Mouse (Mus musculus) telencephalon, adult 2 months (tissue): ENCODE measurements around the gene Plaur.
"Not testable (repeated sequence)": the region's sequence is repeated elsewhere in the genome, so short reads cannot be mapped to it uniquely, and the experiment has no call there.

Source experiments
- DNase-seq: peaks from one replicate; pipeline ENCODE4 v3.0.0-alpha.2; 2011; ENCODE audit warnings: low read depth, low spot score

Plaur gene

DNA sequence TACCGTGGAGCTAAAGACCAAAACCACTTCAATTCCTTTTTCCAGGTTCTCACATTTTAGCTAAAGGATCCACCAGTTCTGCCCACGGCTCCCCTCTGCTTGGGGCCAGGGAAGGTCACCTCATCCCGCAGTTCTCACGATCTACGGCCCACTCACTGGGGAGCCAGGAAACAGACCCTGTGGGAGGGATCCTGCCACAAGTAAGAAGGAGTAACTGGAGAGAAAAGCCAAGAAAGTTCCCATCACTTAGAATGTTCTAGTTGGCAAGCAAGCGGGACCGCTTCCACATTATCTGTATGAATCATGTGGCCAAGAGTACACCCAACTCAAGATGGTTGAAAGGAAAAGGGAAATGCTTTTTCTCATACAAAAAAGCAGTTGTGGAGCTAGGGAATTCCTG, 14.6 kb downstream of the Plaur start:
- peak; percentile 55 for DNase-seq

DNA sequence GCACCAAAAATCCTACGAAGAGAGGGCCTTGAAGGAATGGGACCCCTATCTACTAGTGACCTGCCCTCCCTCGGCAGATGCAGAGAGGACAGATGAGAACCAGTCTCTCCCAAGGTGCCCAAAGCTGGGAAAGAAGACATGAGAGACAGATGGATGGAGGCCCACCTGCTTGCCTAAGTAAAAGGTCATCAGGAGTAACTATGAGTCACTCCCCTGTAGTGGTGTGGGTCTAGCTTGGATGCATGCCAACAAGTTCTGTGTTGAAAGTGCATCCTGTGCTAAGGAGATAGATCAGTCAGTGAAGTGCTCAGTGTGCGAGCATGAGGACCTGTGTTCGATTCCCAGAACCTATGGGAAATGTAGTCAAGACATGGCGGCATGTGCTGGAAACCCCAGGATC, 16.6 kb downstream of the Plaur start:
- DNase-seq: no peak

DNA sequence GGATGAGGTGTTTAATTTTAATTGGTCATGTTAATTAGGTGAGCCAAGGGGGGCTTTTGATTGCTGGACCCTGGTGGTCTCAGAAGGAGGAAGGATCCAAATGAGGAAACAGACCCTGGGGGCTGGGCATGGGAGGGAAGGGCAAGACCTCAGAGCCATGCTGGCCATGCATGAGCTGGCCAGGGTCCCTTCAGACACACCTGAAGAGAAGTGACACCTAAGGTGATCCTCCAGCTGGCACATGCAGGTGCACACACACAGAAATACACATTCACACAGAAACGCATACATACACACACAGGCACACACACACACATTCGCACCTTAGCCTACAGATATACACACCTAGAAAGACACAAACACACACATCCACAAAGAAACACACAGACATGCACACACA, 17.4 kb downstream of the Plaur start:
- DNase-seq: no peak

DNA sequence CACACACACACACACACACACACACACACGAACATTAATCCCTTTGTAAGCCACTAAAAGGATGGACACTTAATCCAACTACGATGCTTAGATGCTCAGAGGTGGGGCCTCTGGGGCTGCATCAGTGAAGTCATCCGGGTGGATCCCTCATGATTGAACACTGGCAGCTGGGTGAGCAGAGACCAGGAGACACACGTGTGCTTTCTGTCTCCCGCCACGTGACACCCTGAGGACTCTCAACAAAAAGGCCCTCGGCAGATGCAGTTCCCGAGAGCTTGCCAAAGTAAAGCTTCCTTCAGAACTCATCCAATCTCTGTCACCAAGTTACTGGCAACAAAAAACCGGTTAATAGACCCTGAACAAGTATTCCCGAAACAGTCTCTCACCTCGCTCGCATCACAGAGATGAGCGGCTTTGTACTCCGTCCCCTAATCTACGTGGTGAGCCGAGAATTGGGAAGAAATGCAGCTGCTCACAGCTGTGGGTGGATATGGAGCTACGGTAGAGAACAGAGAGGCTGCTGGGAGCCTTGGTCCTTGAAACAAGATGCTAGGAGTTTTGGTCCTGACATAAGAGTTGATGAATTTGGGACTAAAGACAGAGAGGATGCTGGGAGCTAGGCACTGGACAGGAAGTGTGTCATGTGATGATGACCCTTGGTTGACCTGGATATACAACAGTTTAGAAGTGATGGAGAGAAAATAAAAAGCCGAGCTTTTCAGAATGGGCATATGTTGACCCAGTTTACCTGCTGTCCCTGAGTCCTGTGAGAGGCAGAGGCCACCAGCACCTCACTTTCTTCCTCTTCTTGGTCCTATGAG, 18.0 kb downstream of the Plaur start:
- peak; percentile 64 for DNase-seq

- no peak for DNase-seq
These were observed 18.7 kb downstream of the Plaur start for GRCm38 (mm10) chr7:24480986-24481473.

- DNase-seq: peak; percentile 74
These were observed 19.4 kb downstream of the Plaur start, which contains the start of gene Cadm4 for GRCm38 (mm10) chr7:24481474-24482207. Gene Cadm4, plus strand, starts transcription at chr7:24482023.

GRCm38 (mm10) chr7:24482208-24483020, 20.1 kb downstream of the Plaur start:
- no peak for DNase-seq

GRCm38 (mm10) chr7:24483291-24483690, 21.0 kb downstream of the Plaur start:
- DNase-seq: not testable (repeated sequence)

DNA sequence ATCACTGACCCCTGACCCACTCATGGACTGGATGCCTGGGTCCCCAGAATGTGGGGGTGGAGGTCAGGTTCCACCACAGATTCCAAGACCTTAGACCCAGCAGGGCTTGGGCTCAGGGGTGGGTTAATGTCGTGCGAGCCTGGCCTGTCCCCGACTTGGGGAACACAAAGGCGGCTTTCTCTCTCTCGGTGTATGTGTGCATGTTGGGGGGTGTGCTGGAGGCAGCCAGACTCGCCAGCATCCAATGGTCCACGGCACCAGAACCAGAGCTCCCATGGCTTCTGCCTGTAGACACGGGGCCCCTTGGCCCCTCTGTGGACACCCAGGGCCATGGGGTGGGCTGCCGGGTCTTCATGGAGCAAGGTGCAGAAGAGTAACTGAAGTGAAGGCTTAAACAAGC, 23.2 kb downstream of the Plaur start:
- DNase-seq: no peak

GRCm38 (mm10) chr7:24486654-24487130, 24.4 kb downstream of the Plaur start:
- no peak for DNase-seq

DNA sequence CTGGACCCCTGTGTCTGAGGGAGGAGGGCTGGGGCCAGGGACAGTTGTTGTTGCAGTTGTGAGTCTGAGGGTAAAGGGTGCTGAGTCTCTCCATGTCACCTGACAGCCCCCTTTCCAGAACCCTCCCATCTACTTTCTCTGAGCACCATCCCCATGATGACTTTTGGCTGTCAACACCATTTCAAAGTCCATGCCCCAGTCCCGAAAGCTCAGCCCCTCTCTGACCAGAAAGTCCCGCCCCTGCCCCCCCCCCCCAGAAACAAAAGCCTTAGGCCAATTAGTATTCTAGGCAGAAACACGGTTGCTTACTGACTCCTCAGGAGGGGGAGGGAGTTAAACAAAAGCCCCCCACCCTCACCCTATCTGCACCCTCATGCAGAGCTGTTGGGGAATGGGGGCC, 25.1 kb downstream of the Plaur start:
- no peak for DNase-seq

DNA sequence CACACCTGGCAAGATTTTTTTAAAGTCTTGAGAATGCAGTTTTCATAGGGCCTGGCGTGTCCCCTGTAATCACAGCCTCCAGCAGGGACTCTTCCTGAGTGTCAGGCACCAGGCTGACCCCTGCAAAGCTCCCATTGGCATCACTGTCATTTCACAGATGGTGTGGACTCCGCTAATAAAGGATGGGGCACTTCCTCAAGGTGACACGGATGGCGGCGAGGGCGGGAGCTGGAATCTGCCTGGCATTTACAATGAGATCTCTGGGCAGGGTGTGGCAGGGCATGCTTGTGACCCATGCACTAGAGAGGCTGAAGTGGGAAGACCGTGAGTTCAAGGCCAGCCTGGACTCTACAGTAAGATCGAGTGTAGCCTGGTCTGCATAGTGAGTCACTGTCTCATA, 26.0 kb downstream of the Plaur start:
- DNase-seq: no peak

- DNase-seq: no peak
These were observed 37.7 kb downstream of the Plaur start for GRCm38 (mm10) chr7:24499856-24500577.

DNA sequence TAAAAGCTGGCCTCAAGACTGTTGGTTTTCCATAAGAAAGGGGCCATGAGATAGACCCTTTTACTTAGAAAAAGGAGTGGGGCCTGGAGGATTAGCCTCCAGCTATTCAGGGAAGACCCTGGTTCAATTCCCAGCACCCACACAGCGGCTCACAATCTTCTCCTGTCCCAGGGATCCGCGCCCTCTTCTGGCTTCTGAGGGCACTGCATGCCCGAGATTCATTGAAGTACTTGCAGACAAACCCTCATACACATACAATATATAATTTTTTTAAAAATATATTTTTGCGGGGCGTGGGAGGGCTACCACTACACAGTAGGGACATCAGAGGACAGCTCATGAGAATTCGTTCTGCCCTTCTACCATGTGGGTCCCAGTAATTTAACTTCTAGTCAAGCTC, 38.6 kb downstream of the Plaur start:
- DNase-seq: no peak

GRCm38 (mm10) chr7:24501492-24501891, 39.2 kb downstream of the Plaur start:
- DNase-seq: no peak

DNA sequence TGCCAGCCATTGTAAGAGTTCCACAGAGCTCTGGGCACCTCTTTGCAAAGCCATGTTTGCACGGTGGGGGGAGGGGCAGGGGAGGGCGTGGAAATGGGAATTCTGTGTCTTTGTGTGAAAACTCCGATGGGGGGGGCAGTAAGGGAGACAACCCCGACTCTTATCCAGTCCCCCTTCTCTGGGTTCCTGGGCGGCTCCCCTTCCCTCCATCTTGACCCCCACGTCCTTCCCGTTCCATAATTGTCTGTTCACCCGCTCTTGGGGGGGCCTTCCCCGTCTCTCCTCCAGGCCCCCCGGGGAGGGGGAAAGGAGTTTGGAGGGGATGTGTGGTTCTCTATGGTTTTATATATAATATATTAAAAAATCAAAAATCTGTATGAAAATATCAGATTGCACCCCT, 41.7 kb downstream of the Plaur start:
- DNase-seq: no peak

- no peak for DNase-seq
These were observed 42.6 kb downstream of the Plaur start for GRCm38 (mm10) chr7:24504868-24505267.

DNA sequence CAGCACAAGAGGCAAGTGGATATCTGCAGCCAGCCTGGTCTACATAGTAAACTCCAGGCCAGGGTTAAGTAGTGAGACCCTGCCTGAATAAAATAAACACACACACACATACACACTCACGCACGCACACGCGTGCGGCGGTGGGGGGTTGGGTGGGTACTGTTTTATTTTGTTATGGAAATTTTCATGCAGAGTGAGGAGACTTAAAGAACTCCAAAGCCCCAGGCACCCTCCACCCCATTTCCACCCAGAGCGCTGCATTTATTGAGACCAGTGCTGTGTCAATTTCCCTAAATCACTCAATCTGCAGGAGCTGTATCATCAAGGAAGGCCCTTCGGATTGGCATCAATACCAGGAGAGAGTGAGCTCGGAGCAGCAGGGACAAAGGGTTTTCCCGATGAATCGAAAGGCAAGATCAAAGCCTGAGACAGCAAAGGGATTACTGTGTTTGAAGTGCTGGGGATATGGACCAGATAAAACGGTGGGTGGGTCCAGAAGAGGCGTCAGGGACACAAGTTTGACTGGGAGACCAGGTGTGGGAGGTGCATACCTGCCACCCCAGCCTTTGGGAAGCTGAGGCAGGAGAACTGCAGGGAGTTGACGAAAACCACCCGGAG, 43.3 kb downstream of the Plaur start:
- no peak for DNase-seq

DNA sequence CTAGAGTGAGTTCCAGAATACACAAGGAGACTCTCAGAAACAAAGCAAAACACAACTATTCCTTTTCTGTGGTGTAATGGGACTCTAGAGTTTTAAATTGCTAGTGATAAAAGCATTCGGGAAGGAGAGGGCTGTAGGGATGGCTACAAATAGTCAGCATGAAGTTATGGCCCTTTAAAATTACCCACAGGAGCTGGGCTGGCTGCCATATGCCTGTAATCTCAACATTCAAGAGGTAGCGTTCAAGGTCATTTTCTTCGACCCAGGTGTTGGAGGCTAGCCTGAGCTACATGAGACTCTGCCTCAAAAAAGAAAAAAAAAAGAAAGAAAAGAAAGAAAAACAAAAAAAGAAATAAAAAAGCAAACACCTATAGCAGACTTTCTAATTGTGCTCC, 43.8 kb downstream of the Plaur start:
- no peak for DNase-seq

DNA sequence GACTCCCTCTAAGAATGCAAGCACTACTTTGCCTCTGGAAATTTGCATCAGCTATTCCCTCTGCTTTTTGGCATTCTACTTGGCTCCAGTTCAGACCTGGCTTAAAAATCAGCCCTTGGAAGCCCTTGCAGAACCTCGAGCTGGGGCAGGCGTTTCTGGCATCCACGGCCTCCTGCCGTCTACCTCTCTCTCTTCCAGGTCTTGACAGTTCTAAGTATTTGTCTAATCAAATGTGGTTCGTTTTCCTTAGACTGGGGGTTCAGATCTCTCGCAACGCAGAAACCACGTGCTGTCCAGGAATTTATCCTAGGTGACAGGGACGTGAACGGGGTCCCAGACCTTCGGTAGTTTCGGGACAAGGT, 44.2 kb downstream of the Plaur start:
- no peak for DNase-seq
